Mouse (Mus musculus) cerebellum, postnatal 25 days (tissue): ENCODE results near the gene 9130008F23Rik.

ENCODE experiments used
- DNase-seq, 2 experiments: peaks; one replicate each; pipeline ENCODE4 v3.0.0; 2021; ENCODE audit warnings: mixed read lengths in 2 of 2

Gene 9130008F23Rik

GRCm38 (mm10) chr17:40879924-40880691, at the start of gene 9130008F23Rik:
Gene 9130008F23Rik, minus strand, starts transcription at chr17:40880559.
- peak; percentile 17 to 18 for DNase-seq

DNA sequence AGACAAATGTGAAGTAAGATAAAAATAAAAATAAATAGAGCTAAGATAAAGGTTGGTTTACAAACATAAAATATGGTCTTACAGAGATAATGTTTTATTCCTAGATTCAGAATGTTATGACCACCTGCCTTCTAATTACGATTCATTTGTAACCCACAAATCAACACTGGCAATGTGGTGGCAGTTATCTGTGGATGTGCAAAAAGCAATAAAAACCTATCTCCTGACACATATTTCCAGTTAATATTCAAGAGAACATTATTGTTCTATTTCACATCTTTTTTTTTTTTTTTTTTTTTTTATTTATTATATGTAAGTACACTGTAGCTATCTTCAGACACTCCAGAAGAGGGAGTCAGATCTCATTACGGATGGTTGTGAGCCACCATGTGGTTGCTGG, 35.1 kb upstream of the 9130008F23Rik start:
- DNase-seq, result no peak

DNA sequence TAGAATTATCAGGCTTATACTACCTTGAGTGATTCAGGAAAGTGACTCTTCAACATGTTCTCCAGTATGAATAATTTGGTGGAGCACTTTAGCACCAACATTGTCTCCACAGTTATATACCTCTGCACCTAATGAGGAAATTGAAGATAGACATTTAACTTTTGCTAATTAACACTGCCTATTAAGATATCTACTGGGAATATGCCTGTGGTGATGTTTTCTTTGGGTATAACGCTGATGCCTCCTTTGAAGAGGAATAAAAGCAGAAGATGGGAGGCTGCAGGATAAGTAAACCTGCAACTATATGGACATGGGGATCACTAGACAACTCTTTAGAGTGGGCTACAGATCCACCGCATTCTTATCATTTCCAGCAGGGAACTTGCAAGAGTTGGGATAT, 33.9 kb upstream of the 9130008F23Rik start, which contains the start of gene Glyatl3:
Gene Glyatl3 (minus strand): TSS at position 101 of the 400 bp plus-strand sequence.
- no peak for DNase-seq

- peak; percentile 66 to 68 for DNase-seq
These were observed 24.4 kb upstream of the 9130008F23Rik start for GRCm38 (mm10) chr17:40904721-40905154.

DNA sequence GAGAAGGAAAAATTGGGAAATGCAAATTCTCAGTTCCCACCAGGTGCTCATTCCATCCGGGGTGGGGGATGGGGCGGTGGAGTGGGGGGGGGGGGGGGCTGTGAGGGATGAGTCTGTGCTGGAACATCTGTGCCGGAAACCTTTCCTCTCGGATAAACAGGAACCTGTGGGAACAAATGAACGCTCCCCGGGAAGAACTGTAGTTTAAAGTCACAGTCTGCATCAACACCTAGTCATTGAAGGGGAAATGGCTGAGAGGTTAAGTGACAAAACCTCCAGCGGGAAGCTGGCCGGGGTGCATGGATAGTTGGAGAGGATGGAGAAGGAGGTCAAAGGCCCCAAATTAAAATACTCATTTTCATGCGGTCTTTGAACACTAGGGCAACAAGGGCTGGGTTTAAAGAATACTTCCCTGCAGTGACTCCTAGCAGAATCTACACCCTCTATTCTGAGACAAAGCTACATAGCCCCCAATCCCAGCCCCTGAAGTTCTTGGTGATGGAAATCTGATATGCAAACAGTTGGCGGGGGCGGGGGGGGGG, 23.8 kb upstream of the 9130008F23Rik start:
- peak; percentile 12 to 19 for DNase-seq

- no peak for DNase-seq
These were observed 23.0 kb upstream of the 9130008F23Rik start for GRCm38 (mm10) chr17:40903345-40903744.

- no peak for DNase-seq
These were observed 19.5 kb upstream of the 9130008F23Rik start for GRCm38 (mm10) chr17:40899783-40900363.

DNA sequence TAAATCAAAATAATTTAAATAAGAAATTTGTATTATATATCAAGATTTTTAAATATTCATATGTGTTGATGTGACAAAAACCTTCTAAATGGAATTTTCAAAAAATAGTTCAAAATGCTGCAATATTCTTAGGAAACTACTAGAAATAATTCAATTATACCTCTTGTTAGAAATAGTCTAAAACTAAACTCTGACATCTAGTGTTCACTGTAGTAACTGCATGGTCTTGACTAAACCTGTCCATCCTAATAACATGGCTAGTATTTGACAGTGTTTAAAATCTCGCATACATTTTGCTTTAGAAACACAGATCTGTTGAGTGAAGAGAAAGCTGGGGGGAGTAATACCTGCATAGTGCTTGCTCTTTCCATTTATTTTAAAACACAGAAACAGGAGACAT, 16.5 kb upstream of the 9130008F23Rik start:
- no peak for DNase-seq

DNA sequence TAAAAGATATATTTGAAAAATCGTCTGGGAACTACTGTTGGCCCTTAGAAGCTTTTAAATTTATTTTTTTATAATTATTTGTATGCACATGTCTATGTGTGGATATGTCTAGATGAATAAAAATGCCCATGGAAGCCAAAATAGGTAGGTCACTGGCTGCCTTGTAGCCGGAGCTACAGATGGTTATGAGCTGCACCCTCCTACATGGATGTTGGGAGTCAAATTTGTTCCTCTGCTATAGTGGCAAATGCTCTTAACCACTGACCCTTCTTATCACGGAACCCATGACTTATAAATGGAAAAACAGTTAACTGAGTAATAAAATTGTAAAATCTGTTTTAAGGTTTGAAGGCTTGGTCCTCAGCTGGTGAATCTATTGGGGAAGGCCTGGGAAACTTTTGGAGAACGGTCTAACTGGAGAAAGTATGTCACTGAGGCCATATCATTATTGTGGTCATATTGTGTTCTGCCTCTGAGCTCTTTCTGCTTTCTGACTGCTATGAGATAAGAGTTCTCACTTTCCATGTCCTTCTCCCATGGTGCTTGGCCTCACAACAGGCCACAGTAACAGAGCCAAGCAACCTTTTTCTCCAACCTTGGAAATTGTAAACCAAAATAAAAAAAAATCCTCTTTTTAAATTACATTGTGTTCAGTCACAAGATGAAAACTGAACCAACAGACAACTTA, 7.6 kb upstream of the 9130008F23Rik start:
- DNase-seq, result no peak

GRCm38 (mm10) chr17:40885155-40885554, 4.8 kb upstream of the 9130008F23Rik start:
- no peak for DNase-seq

DNA sequence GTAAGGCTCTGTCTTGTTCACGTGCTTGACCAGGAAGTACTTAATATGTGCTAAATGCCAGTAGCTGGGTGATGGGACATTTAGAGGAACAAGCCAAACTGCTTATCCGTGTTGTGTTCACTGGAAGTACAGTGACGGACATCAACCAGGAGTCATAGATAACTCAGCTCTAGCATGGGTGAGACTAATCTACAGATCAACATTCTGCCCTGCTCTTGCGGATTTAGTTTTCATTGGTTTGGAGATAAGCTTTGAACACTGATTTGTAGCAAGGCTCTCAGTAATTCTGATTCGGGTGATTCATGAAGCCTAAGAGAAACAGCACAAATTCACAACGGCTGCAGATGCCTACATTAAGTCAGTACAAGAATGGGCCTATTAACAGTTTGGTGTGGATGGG, 1.8 kb upstream of the 9130008F23Rik start:
- no peak for DNase-seq

DNA sequence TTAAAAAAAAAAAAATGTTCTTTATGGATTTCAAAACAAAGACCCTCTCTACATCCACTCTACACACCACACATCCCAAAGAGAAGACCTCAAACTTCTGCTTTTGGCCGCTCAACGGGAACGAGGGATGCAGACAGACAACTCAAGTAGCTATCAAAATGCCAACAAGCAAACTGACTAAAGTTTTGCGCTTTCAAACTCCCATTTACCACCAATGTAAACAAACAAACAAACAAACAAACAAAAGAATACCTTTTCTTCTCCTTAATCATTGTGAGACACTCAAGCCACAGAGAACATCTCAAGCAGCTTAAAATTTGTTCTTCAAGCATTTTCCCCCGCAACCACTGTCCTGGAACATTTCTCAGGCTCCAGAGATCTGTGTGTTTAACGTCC, 833 bp downstream of the 9130008F23Rik start:
- no peak for DNase-seq

- DNase-seq, result no peak
These were observed 2.6 kb downstream of the 9130008F23Rik start for GRCm38 (mm10) chr17:40877741-40878140.

DNA sequence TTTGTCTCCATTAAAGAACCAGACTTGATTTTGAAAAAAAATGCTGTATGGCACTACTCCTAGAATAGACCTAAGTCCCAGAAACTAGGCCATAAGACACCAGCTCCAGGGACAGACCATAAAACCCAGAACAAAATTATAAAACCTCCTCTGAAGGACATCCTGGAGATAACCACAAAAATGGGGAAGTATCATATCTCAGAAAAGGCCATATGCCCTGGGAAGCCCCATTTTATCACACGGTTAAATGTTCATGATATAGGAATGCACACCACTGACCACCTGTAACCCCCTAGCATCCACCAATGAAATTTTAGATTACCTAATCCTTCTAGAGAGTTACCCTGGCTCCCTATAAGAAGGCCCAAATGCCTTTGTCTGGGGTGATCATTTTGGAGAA, 4.8 kb downstream of the 9130008F23Rik start:
- DNase-seq, result no peak

GRCm38 (mm10) chr17:40874701-40875100, 5.7 kb downstream of the 9130008F23Rik start:
- no peak for DNase-seq

- no peak for DNase-seq
These were observed 6.8 kb downstream of the 9130008F23Rik start for GRCm38 (mm10) chr17:40873582-40874011.

DNA sequence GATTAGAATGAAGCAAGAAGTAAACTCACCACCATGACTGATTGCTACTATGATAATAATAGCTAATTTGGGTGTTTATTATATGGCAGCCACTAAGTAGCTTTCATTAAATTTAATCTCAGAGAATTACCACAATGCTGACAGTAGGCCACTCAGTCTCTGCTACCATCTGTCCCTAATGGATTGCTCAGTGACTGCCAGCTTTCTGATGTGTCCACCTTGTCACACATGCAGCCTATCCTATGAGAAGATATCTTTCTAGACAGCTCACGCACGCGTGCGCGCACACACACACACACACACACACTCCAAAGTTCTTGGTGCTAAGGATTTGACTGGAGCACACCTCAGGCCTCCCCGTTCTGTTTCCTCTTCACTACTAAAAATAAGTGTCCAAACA, 7.7 kb downstream of the 9130008F23Rik start:
- no peak for DNase-seq

DNA sequence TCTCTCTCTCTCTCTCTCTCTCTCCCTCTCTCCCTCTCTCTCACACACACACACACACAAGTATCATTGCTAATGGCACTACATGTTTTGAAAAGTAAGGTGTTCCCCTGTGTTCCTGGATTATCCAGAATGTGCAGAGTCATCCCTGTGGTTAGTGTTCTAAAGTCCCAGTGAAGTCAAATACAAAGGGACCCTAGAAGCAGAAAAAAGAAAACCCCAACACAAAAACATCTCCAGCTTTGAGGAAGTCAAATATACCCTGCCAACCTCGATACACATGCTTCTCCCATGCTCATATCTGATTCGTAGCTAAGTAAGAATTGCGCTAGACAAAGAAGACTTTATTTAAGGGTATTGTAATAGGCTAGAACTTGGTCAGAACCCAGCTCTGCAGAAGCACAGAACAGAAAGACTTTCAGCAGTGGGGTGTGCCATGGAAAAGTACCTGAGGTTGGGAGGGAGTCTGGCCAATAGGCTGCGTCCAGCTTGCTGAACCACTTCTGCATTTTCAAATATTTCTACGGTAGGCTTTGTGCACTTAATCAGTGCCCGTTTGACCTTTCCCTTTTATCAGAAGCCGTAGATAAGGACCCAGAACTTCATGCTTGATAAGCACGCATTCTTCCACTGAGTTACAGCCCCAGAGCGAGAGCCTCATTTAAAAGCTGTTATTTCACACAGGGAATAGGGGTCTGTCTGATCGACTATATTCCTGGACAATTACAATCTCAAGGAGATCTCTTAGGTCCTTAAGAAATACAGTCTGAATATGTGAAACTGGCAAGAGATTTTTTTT, 11.2 kb downstream of the 9130008F23Rik start:
- DNase-seq, result no peak

DNA sequence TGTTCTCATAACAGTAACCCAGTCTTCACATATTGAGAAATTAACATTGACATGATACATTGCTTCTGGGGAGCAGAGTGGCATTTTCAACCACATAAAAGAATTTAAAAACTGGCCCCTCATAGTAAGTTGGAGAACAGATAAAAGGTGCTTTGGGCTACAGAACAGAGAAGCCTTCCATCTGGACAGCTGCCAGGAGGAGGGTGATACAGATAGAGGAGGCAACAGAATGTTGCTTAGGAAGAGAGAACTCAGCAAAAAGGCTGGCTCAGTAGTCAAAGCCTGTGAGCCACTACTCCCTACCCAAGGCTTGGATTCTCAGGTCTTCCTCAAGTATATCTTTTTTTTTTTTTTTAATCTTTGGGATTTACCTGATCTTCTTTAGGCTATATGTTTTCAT, 25.3 kb downstream of the 9130008F23Rik start:
- DNase-seq, result peak in 1 of 2 experiments; percentile 11

DNA sequence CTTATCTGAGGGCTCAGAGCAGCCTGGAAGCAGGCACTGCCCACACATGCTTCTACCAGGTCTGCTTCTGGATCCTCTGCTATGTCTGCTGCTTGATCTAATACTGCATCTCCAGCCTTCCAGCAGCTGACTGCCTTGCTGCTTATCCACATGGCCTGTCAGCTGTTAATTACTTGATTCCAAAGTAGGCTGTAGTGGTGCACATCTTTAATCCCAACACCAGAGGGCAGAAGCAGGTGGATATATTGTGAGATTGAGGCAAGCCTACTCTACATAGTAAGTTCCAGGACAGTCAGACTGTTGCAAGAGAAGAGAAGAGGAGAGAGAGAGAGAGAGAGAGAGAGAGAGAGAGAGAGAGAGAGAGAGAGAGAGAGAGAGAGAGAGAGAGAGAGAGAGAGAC, 43.1 kb downstream of the 9130008F23Rik start:
- peak in 1 of 2 experiments; percentile 10 for DNase-seq

GRCm38 (mm10) chr17:40831870-40832269, 48.5 kb downstream of the 9130008F23Rik start:
- DNase-seq, result no peak
